Mouse (Mus musculus): Measurements from ENCODE around the gene Patl2.
"Not testable (repeated sequence)": the region's sequence is repeated elsewhere in the genome, so short reads cannot be mapped to it uniquely, and the experiment has no call there.

The Patl2 gene

DNA sequence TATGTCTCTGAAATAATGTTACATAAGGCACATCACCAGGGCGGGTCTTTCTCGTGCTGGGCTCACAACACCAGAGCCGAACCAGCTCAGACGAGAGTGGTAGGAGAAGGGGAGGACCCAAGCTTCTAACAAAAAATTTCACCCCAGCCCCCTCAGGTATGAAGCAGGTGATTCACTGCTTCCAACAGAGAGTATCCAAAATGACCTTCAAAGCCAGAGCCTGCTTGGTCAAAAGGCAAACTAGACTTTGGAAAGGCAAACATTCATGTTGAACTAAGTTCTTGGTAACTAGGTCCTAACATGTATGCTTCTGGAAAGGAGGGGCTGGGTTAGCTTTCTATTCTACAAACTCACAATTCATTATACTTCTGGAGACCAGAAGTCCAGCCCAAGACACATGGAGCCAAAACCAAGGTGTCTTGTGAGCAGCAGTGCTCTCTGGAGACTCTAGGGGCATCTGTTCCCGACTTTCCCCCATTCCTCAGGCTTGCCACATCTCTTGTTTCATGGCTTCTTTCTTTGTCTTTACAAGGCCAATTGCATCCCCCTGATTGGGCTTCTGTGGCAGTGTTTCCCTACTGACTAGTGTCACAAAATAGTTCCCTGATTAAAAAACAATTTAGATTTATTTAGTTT is 44.5 kb downstream of the Patl2 start:
- no peak for DNase-seq

DNA sequence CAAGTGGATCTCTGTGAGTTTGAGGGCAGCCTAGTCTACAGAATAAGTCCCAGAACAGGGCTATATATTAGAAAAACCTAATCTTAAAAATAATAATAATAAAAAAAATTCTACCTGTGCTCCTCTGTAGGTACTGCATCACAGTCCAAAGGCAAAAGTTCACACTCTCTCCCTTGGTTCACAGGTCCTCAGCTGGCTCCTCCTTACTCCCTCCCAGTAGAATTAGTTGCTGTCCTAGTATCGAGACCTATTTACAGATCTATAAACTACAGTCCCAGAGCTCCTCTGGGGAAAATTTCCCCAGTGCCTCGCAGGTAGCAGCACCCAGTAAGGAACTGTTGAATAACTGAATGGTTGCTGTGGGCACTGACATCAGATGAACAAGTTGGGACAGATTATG is 45.2 kb downstream of the Patl2 start:
- no peak for DNase-seq

DNA sequence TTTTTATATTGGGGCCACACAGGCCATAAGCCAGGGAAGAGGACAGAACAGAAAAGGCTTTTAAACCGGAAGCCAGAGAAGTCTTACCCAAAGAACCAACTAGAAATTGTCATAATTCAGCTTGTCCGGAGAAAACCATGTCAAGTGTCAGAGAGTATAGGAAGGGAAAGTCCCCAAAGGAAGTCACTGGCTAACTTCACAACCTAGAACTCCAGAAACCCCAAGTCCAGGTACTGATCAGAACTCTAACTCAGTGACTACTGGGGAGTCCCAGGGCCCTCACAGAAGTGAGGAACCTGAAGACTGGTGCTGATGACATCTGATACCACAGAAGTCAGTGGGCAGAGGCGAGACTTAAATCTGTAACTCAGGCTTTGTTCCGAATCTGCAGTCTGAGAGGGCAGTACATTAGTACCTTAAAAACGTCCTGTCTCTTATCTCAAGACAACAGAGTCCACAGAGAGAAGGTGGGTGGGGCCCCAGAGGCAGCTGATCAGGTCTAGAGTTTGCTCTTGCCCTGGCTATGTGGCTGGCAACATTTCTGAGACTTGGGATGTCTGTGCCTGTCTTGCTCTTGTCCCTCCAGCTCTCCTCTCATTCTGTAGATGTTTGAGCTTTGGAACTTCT is 48.0 kb downstream of the Patl2 start:
- no peak for DNase-seq

DNA sequence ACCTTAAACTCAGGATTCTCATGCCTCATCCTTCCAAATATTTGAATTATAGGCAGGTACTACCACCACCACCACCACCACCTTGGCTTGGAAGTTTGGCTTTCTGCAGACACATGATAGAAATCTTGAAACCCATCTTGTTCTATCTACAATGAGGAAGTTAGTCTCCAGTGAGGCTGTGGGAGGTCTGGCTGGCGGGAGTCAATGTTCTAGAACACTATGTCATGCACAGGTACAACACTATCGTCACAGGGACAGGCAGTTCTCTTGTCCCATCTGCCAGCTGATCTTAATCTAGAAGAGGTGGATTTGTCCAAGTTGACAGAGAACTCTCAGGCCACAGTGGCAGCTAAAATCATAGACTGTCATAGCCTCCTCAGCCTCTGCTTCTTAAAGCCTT is 53.4 kb downstream of the Patl2 start:
- DNase-seq, result no peak

DNA sequence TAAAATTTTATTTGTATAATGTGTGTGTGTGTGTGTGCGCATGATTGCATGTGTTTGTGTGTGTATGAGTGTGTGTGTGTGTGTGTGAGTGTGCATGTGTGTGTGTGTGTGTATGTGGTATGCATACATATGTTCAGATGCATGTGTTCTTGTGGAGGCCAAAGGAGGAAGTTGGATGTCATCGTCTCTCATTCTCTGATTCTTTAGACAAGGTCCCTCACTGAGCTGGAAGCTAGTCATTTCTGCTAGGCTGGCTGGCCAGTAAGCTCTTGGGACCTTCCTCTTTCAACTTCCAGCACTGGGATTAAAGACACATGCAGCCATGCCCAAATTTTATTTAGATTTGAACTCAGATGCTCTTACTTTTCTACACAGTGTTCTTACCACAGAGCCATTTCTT is 53.9 kb downstream of the Patl2 start:
- no peak for DNase-seq

DNA sequence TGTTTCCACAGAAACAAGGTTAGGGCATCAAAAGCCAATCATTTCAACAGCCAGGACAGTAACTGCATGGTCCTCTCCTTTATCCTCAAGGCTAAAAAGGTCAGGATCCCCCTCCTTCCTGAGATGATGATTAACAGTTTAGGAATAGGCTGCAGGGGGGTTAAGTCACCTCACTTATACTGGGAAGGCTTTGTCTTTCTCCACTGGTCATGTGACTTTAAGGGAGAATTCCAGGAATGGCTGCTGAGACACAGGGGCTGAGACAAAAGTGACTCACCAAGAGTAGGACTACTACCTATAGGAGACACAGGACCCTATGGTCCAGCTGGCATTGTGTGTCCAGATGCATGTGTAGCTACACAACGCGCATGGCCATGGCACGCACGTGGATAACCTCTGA is 58.4 kb downstream of the Patl2 start:
- no peak for DNase-seq

DNA sequence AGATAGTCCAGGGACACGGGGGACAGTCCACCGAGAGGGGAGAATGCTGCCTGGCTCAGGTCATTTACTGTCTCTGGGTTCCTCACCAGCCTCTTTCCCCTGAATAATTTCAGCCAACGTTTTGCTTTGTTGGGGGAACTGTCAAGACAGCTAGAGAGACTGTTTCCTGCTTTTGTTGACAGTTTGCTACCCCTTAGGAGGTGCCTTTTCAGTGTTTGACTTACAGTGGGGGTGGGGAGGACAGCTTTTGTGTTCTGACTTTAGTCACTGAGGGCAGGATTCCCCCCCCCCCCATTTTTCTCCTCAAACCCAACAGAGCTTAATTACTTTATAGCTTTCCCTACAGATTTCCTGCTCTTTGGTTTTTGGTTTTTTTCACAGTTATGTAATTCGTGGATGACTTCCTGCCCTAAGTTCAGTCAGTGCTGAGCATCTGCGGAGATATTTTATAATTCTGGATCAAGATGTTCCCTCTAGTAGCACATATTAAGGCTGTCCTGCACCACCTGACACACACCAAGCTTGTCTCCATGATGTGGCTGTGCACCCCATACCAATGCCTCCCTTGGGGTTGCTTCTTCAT is 59.1 kb downstream of the Patl2 start:
- no peak for DNase-seq

DNA sequence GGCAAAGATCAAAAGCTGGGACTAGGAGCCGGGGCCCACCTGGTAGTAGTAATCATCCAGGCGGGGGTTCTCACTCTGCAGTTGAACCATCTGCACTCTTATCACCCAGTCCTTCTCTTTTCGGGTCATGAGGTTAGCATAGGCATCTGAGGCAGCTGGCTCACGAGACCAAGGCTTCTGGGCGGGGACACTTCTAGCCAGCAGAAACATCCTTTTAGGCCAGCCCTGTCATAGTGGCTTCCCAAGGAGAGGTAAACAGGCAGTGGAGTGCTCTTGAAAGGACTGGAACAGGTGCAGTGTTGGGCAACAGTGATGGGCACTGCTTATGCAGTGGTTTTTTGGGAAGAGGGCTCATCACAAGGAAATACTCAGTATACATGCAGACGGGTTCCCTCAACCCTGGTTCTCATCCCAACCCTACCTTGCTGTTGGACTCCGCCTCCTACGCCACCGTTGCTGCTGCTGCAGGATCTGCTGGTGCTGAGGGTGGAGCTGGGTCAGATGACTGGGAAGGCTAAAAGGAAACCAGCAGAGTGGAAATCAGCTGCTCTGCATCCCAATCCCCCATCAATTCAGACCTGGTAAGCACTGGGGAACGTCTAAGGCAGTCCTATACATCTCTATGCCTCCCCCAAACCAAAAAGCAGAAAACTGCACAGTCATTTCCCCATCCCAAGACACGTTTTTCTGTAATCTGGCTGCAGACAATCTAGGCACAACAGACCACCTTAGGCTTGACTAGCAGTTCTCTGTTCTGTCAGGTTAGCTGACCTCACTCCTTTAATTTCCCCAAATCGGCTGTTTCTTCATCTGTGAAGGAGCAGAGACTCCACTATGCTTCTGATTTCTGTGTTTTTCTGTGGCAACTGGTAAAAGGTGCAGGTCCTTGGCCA is 60.1 kb downstream of the Patl2 start:
- DNase-seq, result no peak

DNA sequence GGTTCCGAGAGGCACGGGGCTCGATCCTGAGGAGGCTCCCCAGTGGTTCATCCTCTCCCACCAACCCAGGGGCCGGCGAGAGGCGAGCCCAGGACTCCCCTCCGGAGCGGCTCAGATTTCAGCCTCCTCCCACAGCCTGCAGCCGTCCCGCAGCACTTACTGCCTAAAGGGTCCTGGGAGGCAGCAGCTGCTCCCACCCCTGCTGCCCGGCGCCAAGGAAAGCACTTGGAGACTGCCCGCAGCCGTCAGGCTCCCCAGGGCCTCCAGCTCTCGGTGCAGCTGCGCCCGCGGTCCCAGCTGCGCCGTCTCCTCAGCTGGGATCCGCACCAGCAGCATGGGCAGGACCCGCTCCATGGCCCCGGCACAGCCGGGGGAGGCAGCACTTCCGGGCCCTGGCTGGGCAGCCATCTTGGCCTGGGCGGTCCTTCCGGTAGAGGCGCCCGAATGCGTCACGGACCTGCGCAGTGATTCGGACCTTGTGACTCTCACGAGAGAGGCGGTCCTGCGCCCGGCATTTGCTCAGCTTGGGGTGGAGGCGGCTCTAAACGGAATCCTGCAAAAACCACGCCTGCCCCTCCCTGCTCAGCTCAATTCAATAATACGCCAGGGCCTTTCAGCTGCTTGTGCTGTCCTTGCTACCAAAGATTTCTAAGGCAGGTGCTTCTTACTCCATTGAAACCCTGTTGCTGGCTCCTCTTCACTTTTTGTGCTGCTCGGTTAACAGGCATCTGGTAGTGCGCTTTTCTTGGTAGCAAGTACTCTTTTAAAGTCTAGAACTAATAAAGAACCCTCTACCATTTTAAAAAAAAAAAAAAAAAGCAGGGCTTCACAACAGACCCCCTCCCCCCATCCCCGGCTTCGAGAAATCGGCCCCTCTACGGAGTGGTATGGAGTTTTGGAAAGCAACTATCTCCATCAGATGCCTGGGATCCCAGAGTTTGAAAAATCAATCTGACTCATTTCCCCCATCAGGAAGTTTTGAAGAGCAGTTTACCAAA is 67.7 kb downstream of the Patl2 start, which contains the start of gene Spg11:
TSS of gene Spg11 (minus strand) at position 426 of the 998 bp plus-strand sequence.
- peak; percentile 98 for DNase-seq

DNA sequence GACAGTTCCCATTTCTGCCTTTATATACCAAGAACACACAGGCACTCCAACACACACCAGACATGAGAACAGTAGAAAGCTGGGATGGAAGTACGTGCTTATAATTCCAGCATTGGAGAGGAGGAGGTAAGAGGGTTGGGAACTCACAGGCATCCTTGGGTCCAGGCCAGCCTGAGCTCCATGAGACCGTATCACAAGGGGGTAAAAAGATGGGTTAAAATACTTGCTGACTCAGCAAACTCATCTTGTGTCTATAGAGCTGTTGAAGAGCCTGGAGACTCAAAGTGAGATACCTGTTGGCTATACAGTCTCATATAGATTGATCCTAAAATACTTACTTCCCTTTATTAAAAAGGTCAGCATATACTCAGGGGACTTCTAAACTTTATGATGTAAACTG is 69.1 kb downstream of the Patl2 start:
- no peak for DNase-seq

DNA sequence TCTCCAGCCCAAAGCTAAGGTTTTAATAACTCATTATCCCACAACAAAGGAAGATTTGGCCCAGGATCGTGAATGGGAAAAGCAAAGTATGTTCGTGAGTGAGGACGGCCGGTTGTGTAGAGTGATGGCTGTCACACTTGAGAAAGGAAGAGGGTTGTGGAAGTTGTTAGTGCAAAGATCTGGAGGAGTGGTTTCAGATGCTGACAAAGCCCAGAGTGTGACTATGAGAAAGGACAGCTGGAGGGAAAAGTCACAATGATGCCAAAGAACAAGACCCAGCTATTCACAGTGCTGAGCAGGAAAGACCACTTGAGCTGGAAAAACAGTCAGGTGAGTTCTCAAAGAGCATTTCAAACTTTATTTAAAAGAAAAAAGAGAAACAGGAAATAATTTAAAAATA is 76.3 kb downstream of the Patl2 start:
- DNase-seq, result no peak

DNA sequence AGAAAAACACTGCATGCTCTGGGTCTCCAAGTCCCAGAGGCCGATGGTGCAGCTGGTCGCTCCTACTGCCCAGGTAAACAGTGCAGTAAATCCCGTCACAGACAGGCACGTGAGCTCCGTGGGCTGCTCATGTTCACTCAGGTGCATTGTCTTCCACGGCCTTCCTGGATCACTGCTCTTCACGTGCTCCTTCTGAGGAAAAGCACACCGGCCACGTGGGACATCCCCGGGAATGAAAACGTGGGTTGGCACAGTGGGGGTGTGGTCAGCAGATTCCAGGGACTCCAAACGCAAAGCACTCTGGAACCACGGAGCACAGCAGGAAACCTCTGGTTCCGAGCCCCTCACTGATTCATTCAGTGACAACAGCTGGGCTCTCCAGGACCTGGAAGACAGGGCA is 77.9 kb downstream of the Patl2 start:
- DNase-seq, result no peak

DNA sequence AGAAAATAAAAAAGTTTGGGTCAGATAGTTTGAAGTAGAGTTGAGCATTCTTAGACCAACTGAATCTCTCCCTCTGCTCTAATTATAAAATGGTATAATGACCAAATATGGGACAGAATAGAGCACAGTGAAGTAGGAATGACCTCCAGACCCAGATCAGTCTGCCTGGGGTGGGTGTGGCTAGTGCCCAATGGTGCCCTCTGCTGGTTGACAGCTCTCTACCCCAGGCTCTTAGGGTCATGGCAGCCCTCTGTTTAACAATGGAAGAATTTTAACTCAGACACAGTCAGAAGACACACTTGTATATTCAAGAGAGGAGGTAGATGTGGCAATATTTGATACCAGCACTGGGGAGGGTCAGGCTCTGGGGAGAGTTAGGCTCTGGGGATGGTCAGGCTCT is 83.9 kb downstream of the Patl2 start:
- no peak for DNase-seq

DNA sequence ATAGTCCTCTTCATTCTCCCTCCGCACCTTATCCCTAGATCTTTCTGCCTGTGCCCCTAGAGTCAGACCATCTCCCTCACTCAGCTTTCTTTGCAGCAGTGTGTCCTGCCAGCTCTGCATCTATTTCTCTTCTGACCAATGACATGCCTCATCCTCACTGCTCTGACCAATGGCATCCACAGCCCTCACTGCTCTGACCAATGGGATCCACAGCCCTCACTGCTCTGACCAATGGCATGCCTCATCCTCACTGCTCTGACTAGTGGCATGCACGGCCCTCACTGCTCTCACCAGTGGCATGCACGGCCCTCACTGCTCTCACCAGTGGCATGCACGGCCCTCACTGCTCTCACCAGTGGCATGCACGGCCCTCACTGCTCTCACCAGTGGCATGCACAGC is 88.3 kb downstream of the Patl2 start:
- not testable (repeated sequence) for DNase-seq

DNA sequence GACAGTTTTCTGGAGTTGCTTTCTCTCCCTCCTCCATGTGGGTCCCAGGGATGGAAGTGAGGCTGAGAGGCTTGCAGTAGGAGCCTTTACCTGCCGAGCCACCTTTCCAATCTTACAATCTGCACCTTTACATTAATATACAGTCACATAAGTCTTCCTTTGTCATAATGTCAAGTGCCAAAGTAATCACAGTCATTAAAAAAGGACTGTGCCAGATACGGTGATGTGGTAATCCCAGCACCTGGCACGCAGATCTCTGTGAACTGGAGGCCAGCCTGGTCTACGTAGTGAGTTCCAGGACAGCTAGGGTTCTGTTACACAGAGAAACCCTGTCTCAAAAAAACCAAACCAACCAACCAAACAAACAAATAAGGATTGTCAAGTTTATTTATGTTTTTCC is 92.1 kb downstream of the Patl2 start:
- no peak for DNase-seq

DNA sequence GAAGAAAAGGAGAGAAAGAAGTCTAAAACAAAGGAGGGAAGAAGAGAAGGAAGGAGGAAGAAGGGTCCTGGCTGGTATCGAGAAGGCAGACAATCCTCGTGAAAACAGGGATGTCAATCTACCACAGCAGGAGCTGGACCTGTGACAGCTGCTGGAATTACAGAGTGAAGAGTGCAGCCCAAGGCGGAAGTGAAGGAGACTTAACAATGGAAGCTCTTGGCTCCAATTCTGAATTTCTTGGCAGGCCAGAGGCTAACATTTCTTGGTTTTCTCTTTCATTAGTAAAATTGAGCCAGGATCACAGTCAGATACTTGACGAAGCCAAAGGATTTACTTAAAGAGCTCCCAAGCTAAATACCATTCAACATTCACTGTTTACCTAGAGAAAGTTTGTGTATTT is 99.5 kb downstream of the Patl2 start:
- DNase-seq, result no peak

DNA sequence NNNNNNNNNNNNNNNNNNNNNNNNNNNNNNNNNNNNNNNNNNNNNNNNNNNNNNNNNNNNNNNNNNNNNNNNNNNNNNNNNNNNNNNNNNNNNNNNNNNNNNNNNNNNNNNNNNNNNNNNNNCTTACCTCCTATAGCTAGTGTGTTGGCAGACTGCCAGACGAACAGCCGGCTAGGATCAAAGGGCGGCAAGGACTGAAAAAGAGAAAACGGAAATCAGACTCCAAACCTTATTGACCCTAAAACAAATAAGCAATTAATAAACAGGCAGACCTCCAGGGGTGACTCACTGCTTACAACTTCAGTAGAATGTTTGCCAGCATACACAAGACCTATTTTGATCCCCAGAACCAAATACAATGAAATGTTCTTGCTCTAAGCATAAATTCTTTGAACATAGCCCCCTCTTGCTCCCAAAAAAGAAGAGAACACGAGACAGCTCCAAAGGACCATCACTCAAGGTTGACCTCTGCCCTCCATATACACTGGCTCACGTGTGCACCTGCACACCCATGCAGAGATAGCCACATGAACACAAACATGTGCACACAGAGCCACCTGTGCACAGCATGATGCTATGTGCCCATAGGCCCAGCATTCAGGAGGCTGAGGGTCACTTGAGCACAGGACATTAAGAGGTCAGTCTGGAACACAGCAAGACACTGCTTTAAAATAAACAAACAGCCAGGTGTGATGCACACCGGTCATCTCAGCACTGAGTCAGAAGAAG is 104.1 kb downstream of the Patl2 start:
- DNase-seq, result no peak
